Mouse (Mus musculus) small intestine, adult 2 months (tissue): ENCODE data around the gene Bahd1.

Experiments
- CTCF ChIP-seq: fragments of 200-500 bp; IDR thresholded peaks from 2 replicates; pipeline ENCODE4 v1.5.1; 2012; ENCODE audit warnings: low read depth, mild to moderate bottlenecking, control low read depth, inconsistent platforms, low read length, moderate library complexity, mixed read lengths; ENCODE audit not compliant: insufficient replicate concordance, insufficient read length; ENCODE audit errors: extremely low read depth
- POLR2A ChIP-seq: fragments of 200-500 bp; IDR thresholded peaks from 2 replicates; pipeline ENCODE4 v1.6.1; 2012; ENCODE audit warnings: low read depth, mild to moderate bottlenecking, control low read depth, inconsistent platforms, low read length, moderate library complexity

DNA sequence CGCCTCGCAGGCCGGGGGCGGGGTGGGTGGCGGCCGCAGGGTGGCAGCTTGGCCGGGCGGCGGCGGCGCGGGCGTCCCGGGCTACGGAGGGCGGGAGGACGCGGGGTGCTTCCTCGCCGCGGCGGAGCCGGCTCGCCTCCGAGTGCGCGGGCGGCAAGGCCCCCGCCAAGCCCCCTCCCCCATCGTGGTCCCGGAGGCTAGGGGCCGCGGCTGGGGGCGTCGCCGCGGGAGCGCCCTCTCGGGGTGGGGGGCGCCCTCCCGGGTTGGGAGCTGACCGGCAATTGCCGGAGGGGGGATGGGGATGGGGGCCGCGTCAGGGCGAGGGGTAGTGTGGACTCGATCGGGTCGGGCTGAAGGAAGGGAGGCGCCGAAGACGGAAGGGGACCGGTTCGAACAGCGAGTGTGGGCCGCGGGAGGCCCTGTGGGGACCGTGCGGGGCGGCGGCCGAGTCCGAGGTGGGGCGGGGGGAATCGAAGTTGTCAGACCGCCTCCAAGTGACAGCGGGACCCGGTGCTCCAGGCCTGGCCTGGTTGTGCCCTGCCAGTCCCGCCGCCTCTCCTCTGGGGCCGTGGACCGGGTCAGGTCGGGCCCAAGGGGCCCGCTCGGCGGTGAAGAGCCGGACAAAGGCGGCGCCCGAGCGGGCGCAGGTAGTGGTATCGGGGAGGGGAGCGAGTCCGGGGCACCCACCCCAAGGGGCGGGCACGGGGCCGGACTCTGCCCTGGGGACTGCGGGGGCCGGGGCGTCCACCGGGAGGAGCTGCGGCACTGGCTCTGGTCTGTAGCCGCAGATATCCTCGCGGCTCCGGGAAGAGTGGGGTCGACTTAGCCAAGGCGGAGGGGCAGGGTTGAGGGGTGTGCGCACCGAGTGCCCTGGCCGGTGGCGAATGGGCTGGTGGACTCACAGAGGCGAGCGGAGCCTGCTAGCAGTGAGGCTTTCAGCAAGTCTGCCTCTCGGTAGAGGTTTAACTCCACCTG is 2.2 kb downstream of the Bahd1 start:
- TF ChIP-seq CTCF: no peak
- TF ChIP-seq POLR2A: no peak
